Mouse (Mus musculus): ENCODE measurements at regions not wholly inside any gene's neighbourhood (a gene's known extent, or its start where the extent isn't known, plus 50 kb on each side); places are given as distances from the start of the nearest gene placed in this dataset.

GRCm38 (mm10) chr1:76031171-76031922, 485.3 kb downstream of the Slc4a3 start:
- TF ChIP-seq CTCF (conservative IDR thresholded peaks at IDR 0.05; ENCODE audit: low read length): no peak
- TF ChIP-seq POU5F1 (IDR thresholded peaks at IDR 0.05; ENCODE audit: borderline replicate concordance, low read length): no peak
- TF ChIP-seq NANOG (IDR thresholded peaks at IDR 0.05; ENCODE audit: borderline replicate concordance, low read length): no peak
